ENCODE assay signal across 8 mouse cellular contexts in genomic region chr19:57362586-57362985, GRCm38 (mm10). TPM values are rescaled to one million over a fixed set of nuclear protein-coding genes. Genes with fewer than 3 reads are reported as not detected.
DNase-seq lines count a peak whose midpoint lies in the region; ATAC-seq and TF ChIP-seq lines count a peak whose summit lies in the region.

No protein-coding gene starts in this region.

- no peak for ATAC-seq in forebrain, embryonic 12.5 days (ENCODE audit: low FRiP score)
- no peak for ATAC-seq in liver, embryonic 13.5 days (ENCODE audit: low read depth)

- peak overlapping the region; percentile 58 for H3K4me2 ChIP-seq in forebrain, embryonic 12.5 days
- H3K4me2 ChIP-seq in liver, embryonic 13.5 days = peak overlapping the region; percentile 81

- peaks cover 73% of the 10 kb centered on the region for H3K4me1 ChIP-seq in E14TG2a.4 (replicated peaks; ENCODE audit: low read depth, low read length)
- peaks cover 61% of the 10 kb centered on the region for H3K4me1 ChIP-seq in forebrain, embryonic 12.5 days
- peaks cover 80% of the 10 kb centered on the region for H3K4me1 ChIP-seq in liver, embryonic 13.5 days (replicated peaks)

- no peaks in the 10 kb centered on the region for H3K27me3 ChIP-seq in E14TG2a.4 (ENCODE audit: insufficient read depth, low read length)
- H3K27me3 ChIP-seq in forebrain, embryonic 12.5 days = no peaks in the 10 kb centered on the region
- H3K27me3 ChIP-seq in liver, embryonic 13.5 days = no peaks in the 10 kb centered on the region

- H3K36me3 ChIP-seq in E14TG2a.4 (ENCODE audit: insufficient read depth, low read length) = peaks cover 6% of the 10 kb centered on the region; the same call in 1 of the 2 replicates
- no peaks in the 10 kb centered on the region for H3K36me3 ChIP-seq in forebrain, embryonic 12.5 days (replicated peaks)
- no peaks in the 10 kb centered on the region for H3K36me3 ChIP-seq in liver, embryonic 13.5 days

- peak overlapping the region; percentile 96 for H3K4me3 ChIP-seq in E14TG2a.4 (replicated peaks; ENCODE audit: low read length)
- H3K4me3 ChIP-seq in forebrain, embryonic 12.5 days (replicated peaks) = peak overlapping the region; percentile 22; the same call in 1 of the 2 replicates
- H3K4me3 ChIP-seq in liver, embryonic 13.5 days (replicated peaks) = peak overlapping the region; percentile 96

- no peak overlapping the region for H3K27ac ChIP-seq in forebrain, embryonic 12.5 days
- H3K27ac ChIP-seq in liver, embryonic 13.5 days = peak overlapping the region; percentile 68

- WGBS in forebrain, embryonic 12.5 days = 54% methylated on average over 5 of the region's 5 CpGs
- WGBS in liver, embryonic 13.5 days (ENCODE audit: insufficient replicate concordance) = 38% methylated on average over 5 of the region's 5 CpGs

- no peaks in the 10 kb centered on the region for H3K9me3 ChIP-seq in E14TG2a.4 (ENCODE audit: low read length)
- no peaks in the 10 kb centered on the region for H3K9me3 ChIP-seq in forebrain, embryonic 12.5 days
- no peaks in the 10 kb centered on the region for H3K9me3 ChIP-seq in liver, embryonic 13.5 days (replicated peaks)

- peak; percentile 27 for DNase-seq in embryo, embryonic 11 days
- no peak for DNase-seq in embryo, embryonic 10.5 days (ENCODE audit: low spot score)
- no peak for DNase-seq in liver, embryonic 13.5 days
- no peak for DNase-seq in ovary, adult 18-20 months (ENCODE audit: low spot score)
- DNase-seq in left cerebral cortex, postnatal 4 days = no peak
- DNase-seq in spleen, postnatal 14 days (ENCODE audit: low spot score in 2 of 2) = no peak

- TF ChIP-seq CTCF in E14TG2a.4 (conservative IDR thresholded peaks at IDR 0.05; ENCODE audit: low read length) = no peak

- intact Hi-C loops in left cerebral cortex, postnatal 4 days (cut with DNase I) = loop anchor here (10.0 kb wide), 1 partner anchor 272 kb away; no protein-coding TSS in a partner anchor

- H3K9ac ChIP-seq in forebrain, embryonic 12.5 days = peak overlapping the region; percentile 26; the same call in 1 of the 2 replicates
- H3K9ac ChIP-seq in liver, embryonic 13.5 days = peak overlapping the region; percentile 63

RNA-seq across cellular contexts. Expression of gene Fam160b1, which starts 2.1 kb away (rescaled TPM):
- 15.7 and 16.7 TPM in 2 replicates for polyA plus RNA-seq in forebrain, embryonic 12.5 days (2016; fragmentation: Nextera tagmentation; extraction: Ambion mirVana)
- polyA plus RNA-seq in liver, embryonic 13.5 days (2015; fragmentation: Nextera tagmentation; extraction: Ambion mirVana) = 5.3 and 5.6 TPM in 2 replicates
- 10 to 100 TPM; 27.9 to 30.4 TPM for total RNA-seq in left cerebral cortex, postnatal 4 days (2021)

RNA-seq across cellular contexts. Expression of gene Ablim1, which starts 47.9 kb away (rescaled TPM):
- 16.5 and 17.7 TPM in 2 replicates for polyA plus RNA-seq in forebrain, embryonic 12.5 days (2016; fragmentation: Nextera tagmentation; extraction: Ambion mirVana)
- 4.8 and 6.2 TPM in 2 replicates for polyA plus RNA-seq in liver, embryonic 13.5 days (2015; fragmentation: Nextera tagmentation; extraction: Ambion mirVana)
- total RNA-seq in left cerebral cortex, postnatal 4 days (2021) = 100 to 1,000 TPM; 204 to 208 TPM

Comparison
In these comparisons a context has a peak if more than half of its experiments do, and no peak if none do; other contexts are left out.
1. H3K4me3 ChIP-seq: peak in every context shown above with its lines; median percentile 96 in E14TG2a.4; 96 in liver, embryonic 13.5 days; 22 in forebrain, embryonic 12.5 days.